In the genomic region with DNA sequence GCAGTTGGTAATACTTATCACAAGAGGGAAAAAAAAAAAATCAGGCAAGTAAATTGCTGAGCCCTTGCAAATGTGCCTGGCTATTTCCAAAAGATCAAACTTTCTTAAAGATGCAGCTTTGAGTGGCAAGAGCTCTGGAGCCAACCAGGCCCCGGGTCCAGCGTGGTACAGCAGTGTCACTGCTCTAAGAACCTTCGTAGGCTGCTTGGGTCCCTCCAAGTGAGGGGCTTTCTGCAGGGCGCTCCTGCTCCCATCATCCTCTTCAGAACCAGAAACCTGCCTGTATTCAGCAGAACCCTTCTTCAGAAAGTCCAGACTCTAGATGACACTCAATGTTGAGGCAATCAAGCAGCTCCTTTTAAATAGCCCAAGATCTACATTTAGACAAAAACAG, we compare ENCODE assay signal across 9 mouse cellular contexts. TPM values are rescaled to one million over a fixed set of nuclear protein-coding genes. Genes with fewer than 3 reads are reported as not detected.
DNase-seq lines count a peak whose midpoint lies in the region; ATAC-seq and TF ChIP-seq lines count a peak whose summit lies in the region.
"Had no signal": no experiment of that assay in that cellular context is flagged by ENCODE, and none has a peak within 500 bp of the region (broad histone marks: within the 10 kb centered on the region; RNA-seq: fewer than 3 reads in every experiment).

No protein-coding gene starts in this region.

- H3K4me3 ChIP-seq in kidney, postnatal 0 days (replicated peaks; ENCODE audit: low read depth, low read length) = peak overlapping the region; percentile 47
- peak overlapping the region; percentile 49 for H3K4me3 ChIP-seq in forebrain, embryonic 11.5 days (ENCODE audit: low read depth, low read length)
- H3K4me3 ChIP-seq in limb, embryonic 11.5 days (ENCODE audit: low read depth, low read length) = peak overlapping the region; percentile 40
- peak overlapping the region; percentile 54 for H3K4me3 ChIP-seq in neural tube, embryonic 14.5 days (ENCODE audit: low read depth, low read length)

- H3K36me3 ChIP-seq in kidney, postnatal 0 days (ENCODE audit: insufficient read depth, low read length) = no peaks in the 10 kb centered on the region
- no peaks in the 10 kb centered on the region for H3K36me3 ChIP-seq in forebrain, embryonic 11.5 days (ENCODE audit: control insufficient read depth, insufficient read depth, low read length)
- no peaks in the 10 kb centered on the region for H3K36me3 ChIP-seq in limb, embryonic 11.5 days (ENCODE audit: control insufficient read depth, insufficient read depth, low read length)
- no peaks in the 10 kb centered on the region for H3K36me3 ChIP-seq in neural tube, embryonic 14.5 days (ENCODE audit: control insufficient read depth, insufficient read depth, low read length)

- no peak for TF ChIP-seq CTCF in kidney, postnatal 0 days (IDR thresholded peaks at IDR 0.05; ENCODE audit: low read depth)

- H3K9me3 ChIP-seq in kidney, postnatal 0 days (replicated peaks; ENCODE audit: low read length) = no peaks in the 10 kb centered on the region
- no peaks in the 10 kb centered on the region for H3K9me3 ChIP-seq in forebrain, embryonic 11.5 days (ENCODE audit: control insufficient read depth, low read length)
- no peaks in the 10 kb centered on the region for H3K9me3 ChIP-seq in limb, embryonic 11.5 days (ENCODE audit: control insufficient read depth, low read length)
- H3K9me3 ChIP-seq in neural tube, embryonic 14.5 days (ENCODE audit: control insufficient read depth, low read length) = no peaks in the 10 kb centered on the region

- no peak for ATAC-seq in kidney, postnatal 0 days (replicated peaks; ENCODE audit: low FRiP score, low read depth)
- no peak for ATAC-seq in forebrain, embryonic 11.5 days (replicated peaks; ENCODE audit: low FRiP score)
- no peak for ATAC-seq in limb, embryonic 11.5 days (ENCODE audit: insufficient number of reproducible peaks, low FRiP score, low TSS enrichment, low read depth)
- ATAC-seq in neural tube, embryonic 14.5 days (ENCODE audit: low read depth) = no peak

- no peak overlapping the region for H3K9ac ChIP-seq in kidney, postnatal 0 days (ENCODE audit: low read depth, low read length)
- H3K9ac ChIP-seq in forebrain, embryonic 11.5 days (ENCODE audit: low read length) = peak overlapping the region; percentile 43; the same call in 1 of the 2 replicates
- H3K9ac ChIP-seq in limb, embryonic 11.5 days (ENCODE audit: low read length) = no peak overlapping the region
- H3K9ac ChIP-seq in neural tube, embryonic 14.5 days (replicated peaks; ENCODE audit: low read depth, low read length) = peak overlapping the region; percentile 48

- DNase-seq in kidney, postnatal 0 days (ENCODE audit: low spot score) = no peak
- DNase-seq in kidney, adult 11 months = no peak
- no peak for DNase-seq in forebrain, embryonic 11.5 days (ENCODE audit: low spot score)
- DNase-seq in limb, embryonic 11.5 days (ENCODE audit: low spot score) = no peak
- no peak for DNase-seq in adipocyte (ENCODE audit: low spot score)
- no peak for DNase-seq in adrenal gland, adult 2 months
- no peak for DNase-seq in gastrocnemius, postnatal 25 days

- peaks cover 36% of the 10 kb centered on the region for H3K27me3 ChIP-seq in kidney, postnatal 0 days (ENCODE audit: insufficient read depth, low read length)
- H3K27me3 ChIP-seq in forebrain, embryonic 11.5 days (ENCODE audit: control insufficient read depth, insufficient read depth, low read length) = peaks cover 41% of the 10 kb centered on the region
- H3K27me3 ChIP-seq in limb, embryonic 11.5 days (ENCODE audit: control insufficient read depth, insufficient read depth, low read length) = peaks cover 39% of the 10 kb centered on the region
- H3K27me3 ChIP-seq in neural tube, embryonic 14.5 days (ENCODE audit: control insufficient read depth, insufficient read depth, low read length) = peaks cover 23% of the 10 kb centered on the region

- peak overlapping the region; percentile 95 for H3K4me2 ChIP-seq in kidney, postnatal 0 days (ENCODE audit: low read length)
- H3K4me2 ChIP-seq in forebrain, embryonic 11.5 days (ENCODE audit: low read depth, low read length, severe bottlenecking) = peak overlapping the region; percentile 97
- H3K4me2 ChIP-seq in limb, embryonic 11.5 days (ENCODE audit: low read depth, severe bottlenecking) = peak overlapping the region; percentile 93
- peak overlapping the region; percentile 100 for H3K4me2 ChIP-seq in neural tube, embryonic 14.5 days (ENCODE audit: low read depth, low read length)

- no peak overlapping the region for H3K27ac ChIP-seq in kidney, postnatal 0 days
- H3K27ac ChIP-seq in forebrain, embryonic 11.5 days (ENCODE audit: low read depth, low read length) = no peak overlapping the region
- H3K27ac ChIP-seq in limb, embryonic 11.5 days (replicated peaks; ENCODE audit: low read depth, low read length) = no peak overlapping the region
- no peak overlapping the region for H3K27ac ChIP-seq in neural tube, embryonic 14.5 days (ENCODE audit: low read depth, low read length)

- H3K4me1 ChIP-seq in kidney, postnatal 0 days (replicated peaks; ENCODE audit: insufficient read depth, low read length) = no peaks in the 10 kb centered on the region; the same call in 1 of the 2 replicates
- peaks cover 6% of the 10 kb centered on the region; the same call in 1 of the 2 replicates for H3K4me1 ChIP-seq in forebrain, embryonic 11.5 days (replicated peaks; ENCODE audit: control insufficient read depth, insufficient read depth, low read length)
- peaks cover 6% of the 10 kb centered on the region; the same call in 1 of the 2 replicates for H3K4me1 ChIP-seq in limb, embryonic 11.5 days (ENCODE audit: control insufficient read depth, insufficient read depth, low read length)
- peaks cover 9% of the 10 kb centered on the region; the same call in 1 of the 2 replicates for H3K4me1 ChIP-seq in neural tube, embryonic 14.5 days (ENCODE audit: control insufficient read depth, insufficient read depth, low read length)

- WGBS in kidney, postnatal 0 days = 21% methylated on average over 4 of the region's 4 CpGs
- 17% methylated on average over 4 of the region's 4 CpGs for WGBS in forebrain, embryonic 11.5 days
- WGBS in limb, embryonic 11.5 days = 25% methylated on average over 4 of the region's 4 CpGs
- 22% methylated on average over 4 of the region's 4 CpGs for WGBS in neural tube, embryonic 14.5 days

RNA-seq across cellular contexts. Expression of a gene that starts 0.5 kb away (rescaled TPM):
- polyA plus RNA-seq in kidney, postnatal 0 days (2015; fragmentation: Nextera tagmentation; extraction: Ambion mirVana) = 0.43 and 0.58 TPM in 2 replicates
- 3.4 and 5.0 TPM in 2 replicates for polyA plus RNA-seq in forebrain, embryonic 11.5 days (2014; fragmentation: Nextera tagmentation; extraction: Ambion mirVana)
- 0.43 and 0.47 TPM in 2 replicates for polyA plus RNA-seq in limb, embryonic 11.5 days (2014; fragmentation: Nextera tagmentation; extraction: Ambion mirVana)
- polyA plus RNA-seq in neural tube, embryonic 14.5 days (2014; fragmentation: Nextera tagmentation; extraction: Ambion mirVana) = 0.58 and 1.3 TPM in 2 replicates
- under 1 TPM in 1 of 2 experiments, not detected in 1; 0.24 TPM for total RNA-seq in adrenal gland, adult 2 months (2021)
- polyA plus RNA-seq in adrenal gland, adult 2 months (2012; rRNA removed) = 0.33 and 0.85 TPM in 2 replicates
- under 1 TPM; 0.46 to 0.95 TPM for total RNA-seq in gastrocnemius, postnatal 25 days (2021)
- total RNA-seq: MEL had no signal

RNA-seq across cellular contexts. Expression of a gene that starts 27.8 kb away (rescaled TPM):
- polyA plus RNA-seq in kidney, postnatal 0 days (2015; fragmentation: Nextera tagmentation; extraction: Ambion mirVana) = 153 and 155 TPM in 2 replicates
- 196 and 197 TPM in 2 replicates for polyA plus RNA-seq in forebrain, embryonic 11.5 days (2014; fragmentation: Nextera tagmentation; extraction: Ambion mirVana)
- 207 and 222 TPM in 2 replicates for polyA plus RNA-seq in limb, embryonic 11.5 days (2014; fragmentation: Nextera tagmentation; extraction: Ambion mirVana)
- polyA plus RNA-seq in neural tube, embryonic 14.5 days (2014; fragmentation: Nextera tagmentation; extraction: Ambion mirVana) = 116 and 130 TPM in 2 replicates
- total RNA-seq in adrenal gland, adult 2 months (2021) = 10 to 100 TPM; 51.4 to 56.8 TPM
- polyA plus RNA-seq in adrenal gland, adult 2 months (2012; rRNA removed) = 2.5 and 6.5 TPM in 2 replicates
- total RNA-seq in gastrocnemius, postnatal 25 days (2021) = 10 to 100 TPM; 32.1 to 33.6 TPM

RNA-seq across cellular contexts. Expression of a gene that starts 27.9 kb away (rescaled TPM):
- 46.1 and 49.5 TPM in 2 replicates for polyA plus RNA-seq in kidney, postnatal 0 days (2015; fragmentation: Nextera tagmentation; extraction: Ambion mirVana)
- polyA plus RNA-seq in forebrain, embryonic 11.5 days (2014; fragmentation: Nextera tagmentation; extraction: Ambion mirVana) = 18.2 TPM in 2 replicates
- 11.3 and 15.7 TPM in 2 replicates for polyA plus RNA-seq in limb, embryonic 11.5 days (2014; fragmentation: Nextera tagmentation; extraction: Ambion mirVana)
- 52.1 and 53.8 TPM in 2 replicates for polyA plus RNA-seq in neural tube, embryonic 14.5 days (2014; fragmentation: Nextera tagmentation; extraction: Ambion mirVana)
- total RNA-seq in adrenal gland, adult 2 months (2021) = 1 to 10 TPM; 2.8 to 3.9 TPM
- polyA plus RNA-seq in adrenal gland, adult 2 months (2012; rRNA removed) = 0.13 and 0.40 TPM in 2 replicates
- 1 to 10 TPM in 1 of 2 experiments, under 1 TPM in 1; 0.83 to 1.1 TPM for total RNA-seq in gastrocnemius, postnatal 25 days (2021)

Comparison
In these comparisons a context has a peak if more than half of its experiments do, and no peak if none do; other contexts are left out.
1. H3K9ac ChIP-seq: peak in forebrain, embryonic 11.5 days (single experiment) and neural tube, embryonic 14.5 days (single experiment); none in kidney, postnatal 0 days (single experiment) and limb, embryonic 11.5 days (single experiment).
2. RNA of a gene that starts 27.8 kb away (polyA plus RNA-seq): 207 to 222 TPM in limb, embryonic 11.5 days, 196 to 197 TPM in forebrain, embryonic 11.5 days, 153 to 155 TPM in kidney, postnatal 0 days and 116 to 130 TPM in neural tube, embryonic 14.5 days; 2.5 to 6.5 TPM in adrenal gland, adult 2 months; every median in the first group is over 10 times any median in the second.
3. Peak in every context shown above with its lines, with median percentiles within 50 percentile points of each other: H3K4me2 ChIP-seq and H3K4me3 ChIP-seq.